Mouse (Mus musculus) pancreas, adult 10 weeks (tissue): Measurements from ENCODE around the gene Scgb1b15. TPM values are rescaled to one million over a fixed set of nuclear protein-coding genes. Genes with fewer than 3 reads are reported as not detected.

Experiments used
- polyA plus RNA-seq: library from polyadenylated mRNA; stranded (reverse); fragments of 350-450 nt; fragmentation: Illumina TruSeq; extraction: RNeasy Lipid Tissue Mini Kit (QIAGEN cat#74804); gene quantifications from one replicate; pipeline ENCODE4 v1.2.3, GENCODE M21; 2015; ENCODE audit warnings: low read depth, low replicate concordance; ENCODE audit not compliant: insufficient read depth

Scgb1b15 gene
- not detected for polyA plus RNA-seq

DNA sequence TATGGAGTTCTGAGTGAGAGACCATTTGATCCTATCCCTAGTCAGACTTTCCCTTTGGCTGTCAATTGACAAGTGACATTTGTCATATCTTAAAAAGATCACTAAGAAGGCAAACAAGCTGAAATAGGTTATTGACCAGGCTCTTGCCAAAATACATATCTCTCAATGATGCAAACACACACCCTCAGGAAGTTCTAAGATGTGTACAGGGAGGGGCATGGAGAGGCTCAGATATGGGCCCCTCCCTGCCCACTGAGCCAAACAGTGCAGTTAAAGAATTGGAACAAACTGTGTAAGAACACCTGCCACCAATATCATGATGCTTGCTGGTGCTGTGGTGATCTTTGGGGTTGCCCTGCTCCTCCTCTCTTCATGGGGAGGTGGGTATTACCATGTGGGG lies at the start of gene Scgb1b15:
TSS of gene Scgb1b15 (plus strand) at position 301 of the 400 bp plus-strand sequence.

DNA sequence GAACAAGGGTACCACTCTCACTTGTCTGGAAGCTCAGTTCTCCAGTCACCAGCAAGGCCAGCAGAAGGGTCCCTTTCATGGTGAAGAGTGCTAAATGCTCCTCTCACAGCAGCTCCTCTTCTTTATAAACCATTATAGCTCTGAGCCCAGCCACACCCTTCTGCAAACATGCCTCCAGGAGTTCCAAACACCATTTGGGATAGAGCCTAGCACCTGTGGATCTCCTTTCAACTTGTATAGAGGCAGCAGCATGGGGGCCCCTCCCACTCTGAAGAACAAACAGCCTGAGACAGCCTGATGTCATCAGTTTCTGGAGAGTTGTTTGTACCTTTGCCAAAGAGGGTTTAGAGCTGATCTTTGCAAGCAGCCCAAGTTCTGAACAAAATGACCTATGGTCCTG lies 6.8 kb upstream of the Scgb1b15 start, which contains the start of gene Scgb2b15:
TSS of gene Scgb2b15 (minus strand) at position 101 of the 400 bp plus-strand sequence.

Other genes with a start within 250 kb of the Scgb1b15 start
- not detected for gene Scgb2b15, start 6.9 kb upstream of the Scgb1b15 start, polyA plus RNA-seq
- gene Scgb2b17, start 220.0 kb downstream of the Scgb1b15 start, polyA plus RNA-seq, result not detected
- gene Scgb1b17, start 226.9 kb downstream of the Scgb1b15 start, polyA plus RNA-seq, result not detected